Mouse (Mus musculus): ENCODE results near the gene Rgs9. TPM values are rescaled to one million over a fixed set of nuclear protein-coding genes. Genes with fewer than 3 reads are reported as not detected.

Gene Rgs9
- total and polyA plus RNA-seq, 2 experiments from 2014 or later = 14.3 to 30.3 TPM

GRCm38 (mm10) chr11:109210341-109210740 lies 87.6 kb downstream of the Rgs9 start:
- ATAC-seq (no peak), DNase-seq (ENCODE audit: low spot score) (no peak)
- Histone ChIP-seq H3K27ac (no peak overlapping the region), H3K9me3 (ENCODE audit: low read length) (no peaks in the 10 kb centered on the region), H3K36me3 (ENCODE audit: insufficient read depth, low read length) (no peaks in the 10 kb centered on the region), H3K4me2 (ENCODE audit: low read depth, low read length) (no peak overlapping the region), H3K4me3 (ENCODE audit: low read length) (no peak overlapping the region), H3K27me3 (ENCODE audit: insufficient read depth, low read length) (no peaks in the 10 kb centered on the region), H3K9ac (replicated peaks; ENCODE audit: low read length) (no peak overlapping the region), H3K4me1 (ENCODE audit: insufficient read depth, low read length) (peaks cover 2% of the 10 kb centered on the region; the same call in 1 of the 2 replicates)
- TF ChIP-seq CTCF (IDR thresholded peaks at IDR 0.05; ENCODE audit: low read depth) = no peak
- WGBS = 24% methylated on average over 7 of the region's 7 CpGs

GRCm38 (mm10) chr11:109206732-109207131 lies 91.2 kb downstream of the Rgs9 start:
- ATAC-seq (no peak), DNase-seq (ENCODE audit: low spot score) (no peak)

GRCm38 (mm10) chr11:109206028-109206427 lies 91.9 kb downstream of the Rgs9 start:
- H3K36me3 ChIP-seq (ENCODE audit: insufficient read depth, low read length) = no peaks in the 10 kb centered on the region
- no peak overlapping the region for H3K4me2 ChIP-seq (ENCODE audit: low read depth, low read length)
- H3K9ac ChIP-seq (replicated peaks; ENCODE audit: low read length) = no peak overlapping the region
- no peak for TF ChIP-seq CTCF (IDR thresholded peaks at IDR 0.05; ENCODE audit: low read depth)
- no peaks in the 10 kb centered on the region for H3K9me3 ChIP-seq (ENCODE audit: low read length)
- WGBS = 59% methylated on average over 1 of the region's 1 CpGs
- no peak overlapping the region for H3K27ac ChIP-seq
- peaks cover 2% of the 10 kb centered on the region; the same call in 1 of the 2 replicates for H3K4me1 ChIP-seq (ENCODE audit: insufficient read depth, low read length)
- H3K27me3 ChIP-seq (ENCODE audit: insufficient read depth, low read length) = no peaks in the 10 kb centered on the region
- ATAC-seq (no peak), DNase-seq (ENCODE audit: low spot score) (no peak)
- H3K4me3 ChIP-seq (ENCODE audit: low read length) = no peak overlapping the region

More at GRCm38 (mm10) chr11:109206732-109207131, 91.2 kb downstream of the Rgs9 start:
- H3K9ac ChIP-seq (replicated peaks; ENCODE audit: low read length) = no peak overlapping the region
- no peak overlapping the region for H3K27ac ChIP-seq
- TF ChIP-seq CTCF (IDR thresholded peaks at IDR 0.05; ENCODE audit: low read depth) = no peak
- H3K4me2 ChIP-seq (ENCODE audit: low read depth, low read length) = no peak overlapping the region
- H3K4me1 ChIP-seq (ENCODE audit: insufficient read depth, low read length) = peaks cover 2% of the 10 kb centered on the region; the same call in 1 of the 2 replicates
- H3K27me3 ChIP-seq (ENCODE audit: insufficient read depth, low read length) = no peaks in the 10 kb centered on the region
- H3K4me3 ChIP-seq (ENCODE audit: low read length) = no peak overlapping the region
- H3K36me3 ChIP-seq (ENCODE audit: insufficient read depth, low read length) = no peaks in the 10 kb centered on the region
- 16% methylated on average over 13 of the region's 13 CpGs for WGBS
- no peaks in the 10 kb centered on the region for H3K9me3 ChIP-seq (ENCODE audit: low read length)

- WGBS = 14% methylated on average over 8 of the region's 8 CpGs
- Histone ChIP-seq H3K9ac (replicated peaks; ENCODE audit: low read length) (no peak overlapping the region), H3K27ac (no peak overlapping the region)
These were observed 98.2 kb downstream of the Rgs9 start for GRCm38 (mm10) chr11:109199612-109200293.

GRCm38 (mm10) chr11:109192673-109193557 lies 105.0 kb downstream of the Rgs9 start:
- Histone ChIP-seq H3K36me3 (ENCODE audit: insufficient read depth, low read length) (no peaks in the 10 kb centered on the region), H3K4me3 (ENCODE audit: low read length) (no peak overlapping the region), H3K27me3 (ENCODE audit: insufficient read depth, low read length) (no peaks in the 10 kb centered on the region), H3K27ac (no peak overlapping the region), H3K9ac (replicated peaks; ENCODE audit: low read length) (no peak overlapping the region), H3K4me2 (ENCODE audit: low read depth, low read length) (0 out of 2 replicates have a peak overlapping the region, but pooled peaks have one; percentile 3), H3K4me1 (ENCODE audit: insufficient read depth, low read length) (no peaks in the 10 kb centered on the region; the same call in 1 of the 2 replicates), H3K9me3 (ENCODE audit: low read length) (no peaks in the 10 kb centered on the region)
- 25% methylated on average over 15 of the region's 15 CpGs for WGBS
- peak; percentile 95 for TF ChIP-seq CTCF (IDR thresholded peaks at IDR 0.05; ENCODE audit: low read depth)
- ATAC-seq = peak; percentile 79
- peak; percentile 91 for DNase-seq (ENCODE audit: low spot score)

More at GRCm38 (mm10) chr11:109199612-109200293, 98.2 kb downstream of the Rgs9 start:
- DNase-seq (ENCODE audit: low spot score) (peak; percentile 64), ATAC-seq (peak; percentile 78)
- H3K4me1 ChIP-seq (ENCODE audit: insufficient read depth, low read length) = 0 out of 2 replicates have a peak, but pooled peaks cover 5% of the 10 kb centered on the region
- TF ChIP-seq CTCF (IDR thresholded peaks at IDR 0.05; ENCODE audit: low read depth) = no peak
- H3K4me2 ChIP-seq (ENCODE audit: low read depth, low read length) = no peak overlapping the region
- no peaks in the 10 kb centered on the region for H3K27me3 ChIP-seq (ENCODE audit: insufficient read depth, low read length)
- no peak overlapping the region for H3K4me3 ChIP-seq (ENCODE audit: low read length)
- H3K36me3 ChIP-seq (ENCODE audit: insufficient read depth, low read length) = no peaks in the 10 kb centered on the region
- H3K9me3 ChIP-seq (ENCODE audit: low read length) = no peaks in the 10 kb centered on the region

- ATAC-seq = no peak
- no peak overlapping the region for H3K27ac ChIP-seq
- WGBS = 93% methylated on average over 5 of the region's 5 CpGs
These were observed 109.7 kb downstream of the Rgs9 start for GRCm38 (mm10) chr11:109188235-109188634.

More at GRCm38 (mm10) chr11:109188235-109188634, 109.7 kb downstream of the Rgs9 start:
- TF ChIP-seq CTCF (IDR thresholded peaks at IDR 0.05; ENCODE audit: low read depth) = no peak
- Histone ChIP-seq H3K9ac (replicated peaks; ENCODE audit: low read length) (no peak overlapping the region), H3K27me3 (ENCODE audit: insufficient read depth, low read length) (no peaks in the 10 kb centered on the region), H3K9me3 (ENCODE audit: low read length) (no peaks in the 10 kb centered on the region), H3K4me2 (ENCODE audit: low read depth, low read length) (no peak overlapping the region), H3K4me1 (ENCODE audit: insufficient read depth, low read length) (no peaks in the 10 kb centered on the region; the same call in 1 of the 2 replicates), H3K36me3 (ENCODE audit: insufficient read depth, low read length) (no peaks in the 10 kb centered on the region), H3K4me3 (ENCODE audit: low read length) (no peak overlapping the region)
- DNase-seq (ENCODE audit: low spot score) = no peak

Measured in hindbrain, postnatal 0 days (tissue).